Mouse (Mus musculus): ENCODE data around the gene Cox5a.

Cox5a gene

GRCm38 (mm10) chr9:57526435-57526834 is 5.4 kb downstream of the Cox5a start:
- DNase-seq = no peak

- DNase-seq = no peak
Observed at GRCm38 (mm10) chr9:57531946-57532345, 10.9 kb downstream of the Cox5a start.

GRCm38 (mm10) chr9:57536362-57536761 is 15.3 kb downstream of the Cox5a start:
- DNase-seq = no peak

GRCm38 (mm10) chr9:57537044-57537727 is 16.1 kb downstream of the Cox5a start, which contains the start of gene Fam219b:
Gene Fam219b (plus strand): TSS chr9:57537528.
- DNase-seq = peak; percentile 94

GRCm38 (mm10) chr9:57537728-57538181 is 16.7 kb downstream of the Cox5a start:
- DNase-seq = no peak

GRCm38 (mm10) chr9:57539550-57539949 is 18.5 kb downstream of the Cox5a start:
- no peak for DNase-seq

GRCm38 (mm10) chr9:57541312-57541711 is 20.2 kb downstream of the Cox5a start:
- DNase-seq = peak; percentile 73

GRCm38 (mm10) chr9:57543951-57544350 is 22.9 kb downstream of the Cox5a start:
- no peak for DNase-seq

- no peak for DNase-seq
Observed at GRCm38 (mm10) chr9:57547287-57547686, 26.2 kb downstream of the Cox5a start.

GRCm38 (mm10) chr9:57547869-57548268 is 26.8 kb downstream of the Cox5a start:
- no peak for DNase-seq

GRCm38 (mm10) chr9:57549186-57549585 is 28.1 kb downstream of the Cox5a start:
- no peak for DNase-seq

GRCm38 (mm10) chr9:57550126-57550862 is 29.2 kb downstream of the Cox5a start:
- DNase-seq = no peak

GRCm38 (mm10) chr9:57552139-57552887 is 31.2 kb downstream of the Cox5a start, which contains the start of gene Mpi:
Gene Mpi (minus strand): TSS chr9:57552763.
- DNase-seq = peak; percentile 86

- no peak for DNase-seq
Observed at GRCm38 (mm10) chr9:57553119-57553518, 32.0 kb downstream of the Cox5a start.

GRCm38 (mm10) chr9:57554753-57555152 is 33.7 kb downstream of the Cox5a start:
- DNase-seq = no peak

- DNase-seq = no peak
Observed at GRCm38 (mm10) chr9:57557215-57557614, 36.1 kb downstream of the Cox5a start.

- DNase-seq = no peak
Observed at GRCm38 (mm10) chr9:57558625-57559024, 37.6 kb downstream of the Cox5a start.

GRCm38 (mm10) chr9:57559568-57559967 is 38.5 kb downstream of the Cox5a start:
- DNase-seq = no peak

- no peak for DNase-seq
Observed at GRCm38 (mm10) chr9:57560263-57560662, 39.2 kb downstream of the Cox5a start.

- peak; percentile 95 for DNase-seq
Observed at GRCm38 (mm10) chr9:57560861-57561710, 40.0 kb downstream of the Cox5a start, which contains the start of gene Scamp2. Gene Scamp2 (plus strand): TSS chr9:57560943.

- DNase-seq = no peak
Observed at GRCm38 (mm10) chr9:57561711-57562099, 40.6 kb downstream of the Cox5a start.

- no peak for DNase-seq
Observed at GRCm38 (mm10) chr9:57562896-57563372, 41.9 kb downstream of the Cox5a start.
